Mouse (Mus musculus) kidney, postnatal 0 days (tissue): ENCODE results near the gene Mob3a. TPM values are rescaled to one million over a fixed set of nuclear protein-coding genes. Genes with fewer than 3 reads are reported as not detected.

Experiments
- ATAC-seq: fragments of 200-750 bp; cut with Nextera tagmentation; replicated peaks from 2 replicates; pipeline ENCODE4 v1.8.0; 2017; ENCODE audit warnings: low read depth, moderate number of reproducible peaks, moderate TSS enrichment, moderate library complexity; ENCODE audit not compliant: low FRiP score
- DNase-seq: peaks from one replicate; pipeline ENCODE4 v3.0.0-alpha.2; 2016; ENCODE audit warnings: low spot score
- H3K27ac ChIP-seq: fragments of 300-500 bp; sonication (generic); 2 replicates; pipeline ENCODE4 v1.5.1; 2014; ENCODE audit warnings: mild to moderate bottlenecking
- H3K27me3 ChIP-seq: fragments of 300-500 bp; sonication (generic); 2 replicates; pipeline ENCODE4 v1.6.1; 2014; ENCODE audit warnings: low read length, mixed read lengths; ENCODE audit not compliant: insufficient read depth
- H3K36me3 ChIP-seq: fragments of 300-500 bp; sonication (generic); 2 replicates; pipeline ENCODE4 v1.6.1; 2014; ENCODE audit warnings: low read length, mixed read lengths; ENCODE audit not compliant: insufficient read depth
- H3K4me1 ChIP-seq: fragments of 300-500 bp; sonication (generic); replicated peaks from 2 replicates; pipeline ENCODE4 v1.6.1; 2014; ENCODE audit warnings: antibody characterized with exemption, low read length, mixed read lengths; ENCODE audit not compliant: insufficient read depth
- H3K4me2 ChIP-seq: fragments of 300-500 bp; sonication (generic); 2 replicates; pipeline ENCODE4 v1.6.1; 2014; ENCODE audit warnings: mild to moderate bottlenecking, low read length, moderate library complexity, mixed read lengths
- H3K4me3 ChIP-seq: fragments of 300-500 bp; sonication (generic); replicated peaks from 2 replicates; pipeline ENCODE4 v1.5.1; 2014; ENCODE audit warnings: low read depth, low read length
- H3K9ac ChIP-seq: fragments of 300-500 bp; sonication (generic); 2 replicates; pipeline ENCODE4 v1.6.1; 2014; ENCODE audit warnings: low read depth, low read length
- H3K9me3 ChIP-seq: fragments of 300-500 bp; sonication (generic); replicated peaks from 2 replicates; pipeline ENCODE4 v1.6.1; 2016; ENCODE audit warnings: low read length, inconsistent platforms, mixed read lengths
- CTCF ChIP-seq: IDR thresholded peaks from 2 replicates; pipeline ENCODE4 v1.5.1; 2016; ENCODE audit warnings: antibody characterized with exemption, low read depth, mild to moderate bottlenecking, moderate library complexity
- WGBS: fragments of 180-500 bp; shearing (Covaris S2); extraction: QIAGEN DNeasy Blood & Tissue Kit; methylation state at CpG from one replicate; pipeline ENCODE4 v1.1.7; 2014; 5-methylcytosine and 5-hydroxymethylcytosine counted together
- polyA plus RNA-seq: library from polyadenylated mRNA; unstranded; fragments of >200 nt; fragmentation: Nextera tagmentation; extraction: Ambion mirVana; gene quantifications from 2 replicates; pipeline ENCODE4 v1.2.1, GENCODE M21; 2015

The Mob3a gene
- polyA plus RNA-seq, 1 experiment from 2014 or later: 22.3 TPM

GRCm38 (mm10) chr10:80677128-80677875 is 24.5 kb downstream of the Mob3a start:
- 17% methylated on average over 9 of the region's 9 CpGs for WGBS
- Histone ChIP-seq H3K4me2 (peak overlapping the region; percentile 74), H3K4me1 (peaks cover 64% of the 10 kb centered on the region), H3K27ac (peak overlapping the region; percentile 99), H3K9ac (peak overlapping the region; percentile 78), H3K36me3 (peaks cover 11% of the 10 kb centered on the region; the same call in 1 of the 2 replicates), H3K4me3 (peak overlapping the region; percentile 43), H3K9me3 (no peaks in the 10 kb centered on the region), H3K27me3 (no peaks in the 10 kb centered on the region)
- no peak for ATAC-seq
- TF ChIP-seq CTCF: no peak
- no peak for DNase-seq

GRCm38 (mm10) chr10:80676198-80676928 is 25.4 kb downstream of the Mob3a start:
- Histone ChIP-seq H3K36me3 (peaks cover 15% of the 10 kb centered on the region), H3K27ac (peak overlapping the region; percentile 99), H3K9ac (peak overlapping the region; percentile 98), H3K4me1 (peaks cover 65% of the 10 kb centered on the region), H3K27me3 (no peaks in the 10 kb centered on the region), H3K4me2 (peak overlapping the region; percentile 90), H3K4me3 (peak overlapping the region; percentile 98), H3K9me3 (no peaks in the 10 kb centered on the region)
- WGBS: under 1% methylated on average over 77 of the region's 78 CpGs
- DNase-seq (peak; percentile 100), ATAC-seq (peak; percentile 89)
- TF ChIP-seq CTCF: no peak; the same call in 1 of the 2 replicates

- under 1% methylated on average over 49 of the region's 54 CpGs for WGBS
- no peaks in the 10 kb centered on the region for H3K27me3 ChIP-seq
- DNase-seq: no peak
- no peak for TF ChIP-seq CTCF
- H3K4me2 ChIP-seq: peak overlapping the region; percentile 90
- H3K4me1 ChIP-seq: peaks cover 65% of the 10 kb centered on the region
- no peaks in the 10 kb centered on the region for H3K9me3 ChIP-seq
- peak overlapping the region; percentile 99 for H3K27ac ChIP-seq
- H3K36me3 ChIP-seq: peaks cover 23% of the 10 kb centered on the region
- H3K4me3 ChIP-seq: peak overlapping the region; percentile 98
- ATAC-seq: peak; percentile 2; the same call in 1 of the 2 replicates
- peak overlapping the region; percentile 98 for H3K9ac ChIP-seq
These were observed 26.2 kb downstream of the Mob3a start for GRCm38 (mm10) chr10:80675405-80676197.

- TF ChIP-seq CTCF: no peak
- Histone ChIP-seq H3K4me1 (peaks cover 61% of the 10 kb centered on the region), H3K9me3 (no peaks in the 10 kb centered on the region), H3K27ac (peak overlapping the region; percentile 99), H3K9ac (peak overlapping the region; percentile 98), H3K36me3 (peaks cover 28% of the 10 kb centered on the region), H3K4me3 (peak overlapping the region; percentile 98), H3K4me2 (peak overlapping the region; percentile 90), H3K27me3 (no peaks in the 10 kb centered on the region)
- ATAC-seq (no peak), DNase-seq (no peak)
- 6% methylated on average over 6 of the region's 6 CpGs for WGBS
These were observed 26.8 kb downstream of the Mob3a start for GRCm38 (mm10) chr10:80674851-80675404.

GRCm38 (mm10) chr10:80674161-80674711 is 27.5 kb downstream of the Mob3a start:
- peak overlapping the region; percentile 39 for H3K27ac ChIP-seq
- H3K4me1 ChIP-seq: peaks cover 54% of the 10 kb centered on the region
- DNase-seq: no peak

More at GRCm38 (mm10) chr10:80674161-80674711, 27.5 kb downstream of the Mob3a start:
- H3K9ac ChIP-seq: peak overlapping the region; percentile 98
- peak overlapping the region; percentile 90 for H3K4me2 ChIP-seq
- H3K4me3 ChIP-seq: peak overlapping the region; percentile 98
- ATAC-seq: no peak
- no peak for TF ChIP-seq CTCF
- 30% methylated on average over 5 of the region's 5 CpGs for WGBS
- no peaks in the 10 kb centered on the region for H3K9me3 ChIP-seq
- H3K27me3 ChIP-seq: no peaks in the 10 kb centered on the region
- peaks cover 35% of the 10 kb centered on the region for H3K36me3 ChIP-seq
